ENCODE assay signal across 8 mouse cellular contexts in genomic region chr1:87273514-87273942, GRCm38 (mm10). TPM values are rescaled to one million over a fixed set of nuclear protein-coding genes. Genes with fewer than 3 reads are reported as not detected.
DNase-seq lines count a peak whose midpoint lies in the region; ATAC-seq and TF ChIP-seq lines count a peak whose summit lies in the region.
"Had no signal": no experiment of that assay in that cellular context is flagged by ENCODE, and none has a peak within 500 bp of the region (broad histone marks: within the 10 kb centered on the region; RNA-seq: fewer than 3 reads in every experiment).

No protein-coding gene starts in this region.

- H3K27ac ChIP-seq in hindbrain, postnatal 0 days = peak overlapping the region; percentile 76
- H3K27ac ChIP-seq: liver, embryonic 14.5 days had no signal

- intact Hi-C loops in left cerebral cortex, postnatal 10 days (cut with DNase I) = no loop called here

- H3K36me3 ChIP-seq in hindbrain, postnatal 0 days (ENCODE audit: insufficient read depth, low read length) = no peaks in the 10 kb centered on the region

- no peak overlapping the region for H3K9ac ChIP-seq in hindbrain, postnatal 0 days (replicated peaks; ENCODE audit: low read length)
- H3K9ac ChIP-seq: liver, embryonic 14.5 days had no signal

- no peak overlapping the region for H3K4me2 ChIP-seq in hindbrain, postnatal 0 days (ENCODE audit: low read depth, low read length)

- no peak overlapping the region for H3K4me3 ChIP-seq in hindbrain, postnatal 0 days (ENCODE audit: low read length)

- H3K27me3 ChIP-seq in hindbrain, postnatal 0 days (ENCODE audit: insufficient read depth, low read length) = no peaks in the 10 kb centered on the region

- no peak for TF ChIP-seq CTCF in hindbrain, postnatal 0 days (IDR thresholded peaks at IDR 0.05; ENCODE audit: low read depth)

- H3K4me1 ChIP-seq in hindbrain, postnatal 0 days (ENCODE audit: insufficient read depth, low read length) = peaks cover 9% of the 10 kb centered on the region; the same call in 1 of the 2 replicates

- 39% methylated on average over 3 of the region's 3 CpGs for WGBS in hindbrain, postnatal 0 days

- peak; percentile 85 for ATAC-seq in hindbrain, postnatal 0 days

- no peaks in the 10 kb centered on the region for H3K9me3 ChIP-seq in hindbrain, postnatal 0 days (ENCODE audit: low read length)

- peak; percentile 40 to 51 for DNase-seq in left cerebral cortex, adult 9 months (ENCODE audit: low spot score in 2 of 2)
- DNase-seq in left cerebral cortex, postnatal 10 days (ENCODE audit: extremely low spot score in 1 of 2, low spot score in 2 of 2) = no peak
- peak; percentile 87 for DNase-seq in adrenal gland, postnatal 10 days
- DNase-seq in cerebellum, adult 9-11 months = peak; percentile 77
- DNase-seq in hindbrain, postnatal 0 days (ENCODE audit: low spot score) = peak; percentile 78
- DNase-seq in retina, postnatal 1 day = no peak
- DNase-seq in urinary bladder, postnatal 36 days (ENCODE audit: low spot score in 2 of 2) = no peak

RNA-seq across cellular contexts. Expression of gene Efhd1, which starts 9.4 kb away (rescaled TPM):
- 1 to 10 TPM; 6.0 to 7.0 TPM for total RNA-seq in left cerebral cortex, postnatal 10 days (2021)
- 100 to 1,000 TPM; 121 to 185 TPM for total RNA-seq in adrenal gland, postnatal 10 days (2021)
- total RNA-seq in hindbrain, postnatal 0 days (2014; rRNA removed) = 12.4 and 13.0 TPM in 2 replicates
- polyA plus RNA-seq in hindbrain, postnatal 0 days (2015; fragmentation: Nextera tagmentation; extraction: Ambion mirVana) = 6.4 and 7.8 TPM in 2 replicates
- polyA plus RNA-seq: liver, embryonic 14.5 days had no signal

RNA-seq across cellular contexts. Expression of gene Gigyf2, which starts 53.3 kb away (rescaled TPM):
- total RNA-seq in left cerebral cortex, postnatal 10 days (2021) = 10 to 100 TPM; 73.7 to 77.8 TPM
- total RNA-seq in adrenal gland, postnatal 10 days (2021) = 10 to 100 TPM; 57.5 to 70.6 TPM
- total RNA-seq in hindbrain, postnatal 0 days (2014; rRNA removed) = 56.8 and 58.1 TPM in 2 replicates
- 51.3 and 51.9 TPM in 2 replicates for polyA plus RNA-seq in hindbrain, postnatal 0 days (2015; fragmentation: Nextera tagmentation; extraction: Ambion mirVana)

RNA-seq across cellular contexts. Expression of gene Eif4e2, which starts 59.8 kb away (rescaled TPM):
- 10 to 100 TPM; 83.2 to 84.2 TPM for total RNA-seq in left cerebral cortex, postnatal 10 days (2021)
- total RNA-seq in adrenal gland, postnatal 10 days (2021) = 10 to 100 TPM; 90.6 to 91.7 TPM
- 60.4 and 68.1 TPM in 2 replicates for total RNA-seq in hindbrain, postnatal 0 days (2014; rRNA removed)
- polyA plus RNA-seq in hindbrain, postnatal 0 days (2015; fragmentation: Nextera tagmentation; extraction: Ambion mirVana) = 99.7 and 103 TPM in 2 replicates

Comparison
In these comparisons a context has a peak if more than half of its experiments do, and no peak if none do; other contexts are left out.
1. DNase-seq: peak in left cerebral cortex, adult 9 months (2 of 2), adrenal gland, postnatal 10 days (single experiment), cerebellum, adult 9-11 months (single experiment) and hindbrain, postnatal 0 days (single experiment); none in left cerebral cortex, postnatal 10 days (0 of 2), retina, postnatal 1 day (single experiment) and urinary bladder, postnatal 36 days (0 of 2).